Mouse (Mus musculus) heart, postnatal 10 days (tissue): Measurements from ENCODE around the gene AL731706.1. TPM values are rescaled to one million over a fixed set of nuclear protein-coding genes. Genes with fewer than 3 reads are reported as not detected.

Experiments used
- DNase-seq, 2 experiments: peaks; one replicate each; pipeline ENCODE4 v3.0.0; 2021
- intact Hi-C: fragments of 180-260 bp; cut with DNase I; formaldehyde crosslinking; loops from one replicate; pipeline ENCODE4 v1.15.1; 2025
- total RNA-seq, 2 experiments: library from RNA; stranded (reverse); gene quantifications; 2 replicates each; pipeline ENCODE4 v1.2.3; 2021

AL731706.1 gene
- total RNA-seq, 2 experiments from 2014 or later, result 28.8 to 30.5 TPM

DNA sequence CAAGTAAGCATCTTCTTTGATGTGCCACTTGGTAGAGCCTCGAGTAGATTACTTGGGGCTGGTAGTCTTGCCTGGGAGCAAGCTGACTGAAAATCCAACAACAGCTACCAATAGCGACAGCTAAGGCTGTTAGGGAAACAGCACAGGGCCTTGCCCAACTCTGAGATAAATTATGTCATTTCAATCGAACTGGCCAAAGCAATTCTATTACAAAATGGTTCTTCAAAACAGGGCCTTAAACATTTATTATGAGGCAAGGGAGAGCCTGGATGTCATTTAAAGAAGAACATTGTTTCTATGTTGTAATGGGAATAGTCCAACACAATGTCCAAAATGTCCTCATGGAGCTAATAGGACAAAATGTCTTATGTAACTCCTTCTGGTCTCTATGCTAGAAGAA, 40.8 kb downstream of the AL731706.1 start:
- DNase-seq, result no peak
- intact Hi-C loops, result no loop called here

DNA sequence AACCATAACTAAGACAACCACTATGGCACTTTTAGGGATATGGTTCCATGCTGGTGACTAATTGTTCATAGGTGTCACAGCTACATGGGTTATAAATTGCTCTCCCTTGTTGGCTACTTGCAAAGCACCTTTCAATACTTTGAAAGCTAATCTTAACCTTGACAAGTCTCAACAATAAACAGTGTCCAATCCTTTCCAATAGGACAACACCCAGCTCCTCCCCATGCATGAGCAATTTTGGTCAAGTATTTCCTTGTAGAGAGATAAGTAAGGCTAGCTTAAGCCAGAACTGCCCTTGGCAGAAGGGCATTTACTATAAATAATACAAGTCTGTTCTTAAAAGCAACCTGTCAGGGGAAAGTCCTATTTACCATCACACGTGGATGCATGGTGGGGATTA, 53.2 kb downstream of the AL731706.1 start:
- DNase-seq, result peak; percentile 16 to 29
- intact Hi-C loops, result no loop called here

DNA sequence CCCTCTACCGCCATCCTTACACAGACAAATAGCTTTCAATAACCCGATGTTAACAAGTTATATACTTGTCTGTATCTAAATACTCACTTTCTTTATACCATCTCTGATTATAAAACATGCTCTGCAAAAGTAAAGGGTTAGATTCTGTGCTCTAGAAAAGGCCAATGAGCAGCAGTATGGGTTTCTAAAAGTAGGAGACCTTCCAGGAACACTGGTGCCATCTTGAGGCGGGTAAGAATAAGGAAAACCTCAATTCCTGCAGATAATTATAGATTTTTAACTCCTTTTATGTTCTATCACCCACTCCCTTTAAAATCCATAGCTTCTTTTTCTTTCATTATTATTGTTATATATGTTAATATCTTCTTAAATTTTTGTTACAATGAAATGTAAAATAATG, 55.3 kb downstream of the AL731706.1 start:
- DNase-seq, result no peak
- intact Hi-C loops, result no loop called here

DNA sequence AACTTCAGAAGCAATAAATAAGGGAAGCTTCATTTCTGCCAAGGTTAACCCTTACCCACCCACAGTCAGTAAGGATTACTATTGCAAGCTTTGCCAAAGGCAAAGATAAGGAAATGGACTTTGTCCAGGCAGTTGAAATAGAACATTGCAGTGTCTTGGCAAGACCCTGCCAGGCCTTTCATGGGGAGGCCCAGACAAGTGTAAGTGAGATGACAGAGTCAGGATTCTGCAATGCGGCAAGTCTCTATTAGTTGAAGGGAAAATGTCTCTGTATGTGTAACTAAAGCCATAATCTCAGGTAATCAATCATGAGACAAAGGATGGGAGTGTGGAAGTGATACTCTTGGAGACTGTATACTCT, 56.5 kb downstream of the AL731706.1 start:
- intact Hi-C loops, result loop anchor here (5.0 kb wide), 1 partner anchor 53 kb away; the partner anchor contains the start of gene AL731706.2

DNA sequence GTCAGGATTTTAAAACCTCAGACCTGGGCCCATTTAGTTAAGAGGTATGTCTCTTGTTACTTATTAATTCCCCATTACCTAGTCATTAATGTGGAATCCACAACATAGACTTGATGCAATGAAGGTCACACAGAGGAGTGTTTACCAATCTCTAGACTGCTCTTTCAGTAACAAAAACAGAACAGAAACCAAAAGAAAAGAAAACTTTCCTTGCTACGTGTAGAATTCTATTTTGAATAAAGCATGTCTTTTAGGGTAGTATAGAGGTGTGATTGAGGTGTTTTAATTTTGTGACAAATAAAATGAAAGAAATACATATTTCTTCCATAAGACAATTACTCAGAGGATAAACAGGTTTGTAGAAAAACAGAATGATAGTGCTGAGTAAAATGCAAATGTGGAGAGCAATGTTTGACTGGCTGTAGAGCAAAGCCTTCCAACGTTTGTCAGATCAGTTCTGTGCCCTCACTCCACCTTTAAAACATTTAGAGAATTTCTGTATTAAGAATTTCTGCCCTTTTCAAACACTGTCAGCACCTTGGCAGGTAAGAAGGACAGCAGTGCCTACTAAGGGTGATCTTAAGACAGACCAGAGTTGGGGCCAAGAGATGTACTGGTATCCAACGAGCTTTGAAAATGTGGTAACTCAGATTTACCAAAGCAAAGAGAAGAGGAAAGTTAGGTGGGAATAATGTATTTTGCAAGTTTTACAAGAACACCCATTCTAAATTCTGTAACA, 57.0 kb downstream of the AL731706.1 start:
- peak; percentile 8 to 19 for DNase-seq
- intact Hi-C loops, result loop anchor here (5.0 kb wide), 1 partner anchor 53 kb away; the partner anchor contains the start of gene AL731706.2

More for the DNA sequence above, 56.5 kb downstream of the AL731706.1 start:
- DNase-seq, result peak; percentile 51 to 53

DNA sequence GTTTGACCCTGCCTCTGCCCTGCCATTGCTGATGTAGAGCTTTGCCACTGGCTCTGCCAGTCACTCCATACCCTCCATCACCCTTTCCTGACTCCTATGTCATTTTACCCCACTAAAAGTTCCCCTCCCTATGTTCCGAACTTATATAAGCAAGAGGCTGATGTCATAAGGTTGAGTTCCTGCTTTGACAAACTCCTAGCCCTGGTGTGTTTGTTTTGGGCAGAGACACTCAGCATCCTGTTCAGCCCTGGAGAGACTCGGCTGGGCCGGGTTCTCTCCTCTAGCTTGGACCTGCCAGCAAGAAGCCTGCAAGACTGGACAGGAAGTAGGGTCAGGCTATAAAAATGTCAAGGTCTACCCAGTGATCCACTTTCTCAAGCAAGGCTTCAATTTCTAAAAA, 58.3 kb downstream of the AL731706.1 start:
- DNase-seq, result peak; percentile 31 to 33
- intact Hi-C loops, result loop anchor here (5.0 kb wide), 1 partner anchor 54 kb away; the partner anchor contains the start of gene AL731706.2

Other genes starting within 250 kb of the AL731706.1 start
- gene Snap25, start 177.9 kb downstream of the AL731706.1 start, total RNA-seq, result under 1 TPM in 1 of 2 experiments, not detected in 1; 0.19 TPM
- gene AL731706.2, start 5.7 kb downstream of the AL731706.1 start, total RNA-seq, result 10 to 100 TPM; 24.9 to 33.6 TPM
- gene Slx4ip, start 171 bp downstream of the AL731706.1 start, total RNA-seq, result 1 to 10 TPM; 2.6 to 3.2 TPM
- 10 to 100 TPM; 28.3 to 38.8 TPM for gene Mkks, start within 50 bp of the AL731706.1 start, total RNA-seq
- gene Jag1, start 225.3 kb upstream of the AL731706.1 start, total RNA-seq, result 10 to 100 TPM; 17.9 to 20.6 TPM